31 mouse cellular contexts compared by ENCODE assay signal in the genomic region with DNA sequence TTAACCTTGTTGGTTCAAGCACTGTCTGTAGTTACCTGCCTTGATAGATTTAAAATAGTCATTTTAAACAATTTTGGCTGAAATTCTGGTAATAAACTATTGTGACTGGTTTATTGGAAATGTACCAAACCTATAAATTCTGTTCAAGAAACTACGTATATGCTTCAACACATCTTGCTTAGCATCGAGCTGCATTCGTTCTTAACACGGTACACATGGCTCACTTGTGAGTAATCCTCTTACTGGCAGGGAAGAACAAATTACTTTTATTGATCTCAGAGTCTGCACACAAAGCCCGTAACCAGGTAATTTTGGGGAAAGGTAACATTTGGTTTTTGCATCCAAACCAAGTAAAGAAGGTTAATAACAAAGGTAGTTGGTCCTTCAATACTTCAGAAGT.
"Had no signal": no experiment of that assay in that cellular context is flagged by ENCODE, and none has a peak within 500 bp of the region (broad histone marks: within the 10 kb centered on the region; RNA-seq: fewer than 3 reads in every experiment).

No protein-coding gene starts in this region.

- H3K9ac ChIP-seq: limb, embryonic 12.5 days; liver, embryonic 12.5 days; liver, embryonic 13.5 days; liver, embryonic 14.5 days; liver, embryonic 15.5 days; liver, postnatal 0 days; lung, embryonic 14.5 days; lung, embryonic 15.5 days; midbrain, embryonic 12.5 days; midbrain, embryonic 13.5 days; midbrain, embryonic 15.5 days; neural tube, embryonic 12.5 days; neural tube, embryonic 13.5 days had no signal

- H3K27ac ChIP-seq: left cerebral cortex, adult 2 months; limb, embryonic 12.5 days; liver, embryonic 12.5 days; liver, embryonic 13.5 days; liver, embryonic 14.5 days; liver, embryonic 15.5 days; lung, embryonic 15.5 days; macrophage; midbrain, embryonic 10.5 days; midbrain, embryonic 12.5 days; midbrain, embryonic 13.5 days; midbrain, embryonic 15.5 days; neural tube, embryonic 12.5 days; neural tube, embryonic 13.5 days had no signal

- ATAC-seq: liver, embryonic 12.5 days; liver, postnatal 0 days; lung, postnatal 0 days; midbrain, embryonic 13.5 days; midbrain, embryonic 15.5 days; midbrain, embryonic 16.5 days had no signal

- H3K4me1 ChIP-seq: liver, embryonic 12.5 days; liver, embryonic 13.5 days; liver, embryonic 15.5 days; lung, embryonic 15.5 days; megakaryocyte, embryonic 14.5 days; midbrain, embryonic 12.5 days; midbrain, embryonic 13.5 days; midbrain, embryonic 15.5 days; neural tube, embryonic 12.5 days; neural tube, embryonic 13.5 days had no signal

- H3K4me2 ChIP-seq: limb, embryonic 12.5 days; liver, embryonic 11.5 days; liver, embryonic 12.5 days; liver, embryonic 13.5 days; liver, embryonic 15.5 days; lung, embryonic 14.5 days; lung, embryonic 15.5 days; midbrain, embryonic 11.5 days; midbrain, embryonic 12.5 days; midbrain, embryonic 13.5 days; midbrain, embryonic 15.5 days; neural tube, embryonic 12.5 days; neural tube, embryonic 13.5 days had no signal

- H3K36me3 ChIP-seq: limb, embryonic 12.5 days; liver, embryonic 12.5 days; liver, embryonic 13.5 days; liver, embryonic 15.5 days; lung, embryonic 15.5 days; midbrain, embryonic 10.5 days; midbrain, embryonic 12.5 days; midbrain, embryonic 13.5 days; midbrain, embryonic 15.5 days; neural tube, embryonic 12.5 days; neural tube, embryonic 13.5 days had no signal

- H3K9me3 ChIP-seq: limb, embryonic 12.5 days; liver, embryonic 12.5 days; liver, embryonic 13.5 days; liver, embryonic 15.5 days; lung, embryonic 15.5 days; midbrain, embryonic 10.5 days; midbrain, embryonic 12.5 days; midbrain, embryonic 13.5 days; midbrain, embryonic 15.5 days; neural tube, embryonic 13.5 days had no signal

- H3K27me3 ChIP-seq: limb, embryonic 12.5 days; liver, embryonic 12.5 days; liver, embryonic 13.5 days; liver, embryonic 15.5 days; lung, embryonic 15.5 days; megakaryocyte, embryonic 14.5 days; midbrain, embryonic 12.5 days; midbrain, embryonic 13.5 days; midbrain, embryonic 15.5 days; neural tube, embryonic 12.5 days; neural tube, embryonic 13.5 days had no signal

- DNase-seq: left cerebral cortex, postnatal 4 days; liver; liver, embryonic 13.5 days; liver, postnatal 0 days; lung, adult 18-20 months; lung, adult 2 months; lung, postnatal 10 days; lung, postnatal 14 days; lung, postnatal 36 days; lung, postnatal 4 days; midbrain, embryonic 14.5 days had no signal

- H3K4me3 ChIP-seq: left cerebral cortex, adult 2 months; limb, embryonic 12.5 days; liver, embryonic 12.5 days; liver, embryonic 13.5 days; liver, embryonic 15.5 days; lung, embryonic 15.5 days; megakaryocyte, embryonic 14.5 days; midbrain, embryonic 10.5 days; midbrain, embryonic 12.5 days; midbrain, embryonic 13.5 days; midbrain, embryonic 15.5 days; myocyte; neural tube, embryonic 12.5 days; neural tube, embryonic 13.5 days had no signal
